Mouse (Mus musculus) heart, embryonic 16.5 days (tissue): ENCODE measurements around the gene Fam83d. TPM values are rescaled to one million over a fixed set of nuclear protein-coding genes. Genes with fewer than 3 reads are reported as not detected.

Experiments
- ATAC-seq: fragments of 200-750 bp; cut with Nextera tagmentation; replicated peaks from 2 replicates; pipeline ENCODE4 v1.8.0; 2017; ENCODE audit warnings: moderate number of reproducible peaks; ENCODE audit not compliant: insufficient read depth, low FRiP score; ENCODE audit errors: extremely low read depth
- H3K27ac ChIP-seq: fragments of 300-500 bp; sonication (generic); 2 replicates; pipeline ENCODE4 v1.5.1; 2014; ENCODE audit warnings: mild to moderate bottlenecking, low read length, control low read depth, moderate library complexity
- H3K27me3 ChIP-seq: fragments of 300-500 bp; sonication (generic); 2 replicates; pipeline ENCODE4 v1.6.1; 2014; ENCODE audit warnings: low read length, mixed read lengths; ENCODE audit not compliant: control insufficient read depth, insufficient read depth
- H3K36me3 ChIP-seq: fragments of 300-500 bp; sonication (generic); 2 replicates; pipeline ENCODE4 v1.6.1; 2014; ENCODE audit not compliant: control insufficient read depth, insufficient read depth
- H3K4me1 ChIP-seq: fragments of 300-500 bp; sonication (generic); 2 replicates; pipeline ENCODE4 v1.6.1; 2014; ENCODE audit warnings: low read length, mixed read lengths; ENCODE audit not compliant: control insufficient read depth, insufficient read depth
- H3K4me2 ChIP-seq: fragments of 300-500 bp; sonication (generic); 2 replicates; pipeline ENCODE4 v1.6.1; 2014; ENCODE audit warnings: low read depth, mild to moderate bottlenecking, control low read depth, low read length
- H3K4me3 ChIP-seq: fragments of 300-500 bp; sonication (generic); 2 replicates; pipeline ENCODE4 v1.5.1; 2014; ENCODE audit warnings: mild to moderate bottlenecking, control low read depth, low read length
- H3K9ac ChIP-seq: fragments of 300-500 bp; sonication (generic); 2 replicates; pipeline ENCODE4 v1.6.1; 2014; ENCODE audit warnings: low read length, control low read depth
- H3K9me3 ChIP-seq: fragments of 300-500 bp; sonication (generic); replicated peaks from 2 replicates; pipeline ENCODE4 v1.6.1; 2016; ENCODE audit warnings: low read length; ENCODE audit not compliant: control insufficient read depth
- WGBS: fragments of 180-500 bp; shearing (Covaris S2); extraction: QIAGEN DNeasy Blood & Tissue Kit; methylation state at CpG from one replicate; pipeline ENCODE4 v1.1.7; 2014; 5-methylcytosine and 5-hydroxymethylcytosine counted together
- polyA plus RNA-seq: library from polyadenylated mRNA; unstranded; fragments of >200 nt; fragmentation: Nextera tagmentation; extraction: Ambion mirVana; gene quantifications from 2 replicates; pipeline ENCODE4 v1.2.1, GENCODE M21; 2015

Fam83d gene
- 58.2 and 61.4 TPM in 2 replicates for polyA plus RNA-seq

- Histone ChIP-seq H3K36me3 (no peaks in the 10 kb centered on the region), H3K27me3 (no peaks in the 10 kb centered on the region), H3K27ac (peak within 1 kb of the TSS; percentile 82), H3K9me3 (no peaks in the 10 kb centered on the region), H3K4me3 (peak within 1 kb of the TSS; percentile 79), H3K9ac (peak within 1 kb of the TSS; percentile 82), H3K4me1 (peaks cover 44% of the 10 kb centered on the region), H3K4me2 (peak within 1 kb of the TSS; percentile 97)
- ATAC-seq, result peak; percentile 96
- WGBS, result under 1% methylated on average over 48 of the region's 48 CpGs
These were observed at the start of gene Fam83d for GRCm38 (mm10) chr2:158767742-158768339. Gene Fam83d, plus strand, starts transcription at chr2:158768093.

GRCm38 (mm10) chr2:158718816-158719549 is 48.9 kb upstream of the Fam83d start:
- 75% methylated on average over 12 of the region's 12 CpGs for WGBS
- Histone ChIP-seq H3K9me3 (no peaks in the 10 kb centered on the region), H3K4me1 (peaks cover 20% of the 10 kb centered on the region), H3K27ac (no peak overlapping the region), H3K36me3 (no peaks in the 10 kb centered on the region), H3K9ac (no peak overlapping the region), H3K4me3 (no peak overlapping the region), H3K4me2 (no peak overlapping the region), H3K27me3 (no peaks in the 10 kb centered on the region)
- 0 out of 2 replicates have a peak, but pooled peaks have one; percentile 18 for ATAC-seq

- no peak overlapping the region for H3K27ac ChIP-seq
- H3K4me1 ChIP-seq, result peaks cover 23% of the 10 kb centered on the region
- H3K36me3 ChIP-seq, result no peaks in the 10 kb centered on the region
- H3K9ac ChIP-seq, result no peak overlapping the region
- H3K4me2 ChIP-seq, result no peak overlapping the region
- no peaks in the 10 kb centered on the region for H3K9me3 ChIP-seq
- WGBS, result 71% methylated on average over 16 of the region's 16 CpGs
- no peak overlapping the region for H3K4me3 ChIP-seq
- H3K27me3 ChIP-seq, result no peaks in the 10 kb centered on the region
- no peak for ATAC-seq
These were observed 47.0 kb upstream of the Fam83d start for GRCm38 (mm10) chr2:158720715-158721370.

- H3K4me3 ChIP-seq, result no peak overlapping the region
- H3K27ac ChIP-seq, result no peak overlapping the region
- no peak overlapping the region for H3K9ac ChIP-seq
- no peaks in the 10 kb centered on the region for H3K36me3 ChIP-seq
- H3K9me3 ChIP-seq, result no peaks in the 10 kb centered on the region
- ATAC-seq, result no peak
- H3K4me1 ChIP-seq, result peaks cover 23% of the 10 kb centered on the region
- H3K27me3 ChIP-seq, result no peaks in the 10 kb centered on the region
- H3K4me2 ChIP-seq, result no peak overlapping the region
- 49% methylated on average over 3 of the region's 3 CpGs for WGBS
These were observed 46.4 kb upstream of the Fam83d start for GRCm38 (mm10) chr2:158721481-158721880.

GRCm38 (mm10) chr2:158722135-158722534 is 45.8 kb upstream of the Fam83d start:
- Histone ChIP-seq H3K4me1 (peaks cover 23% of the 10 kb centered on the region), H3K9me3 (no peaks in the 10 kb centered on the region), H3K27me3 (no peaks in the 10 kb centered on the region), H3K4me3 (no peak overlapping the region), H3K36me3 (no peaks in the 10 kb centered on the region), H3K27ac (peak overlapping the region; percentile 76), H3K9ac (no peak overlapping the region; the same call in 1 of the 2 replicates), H3K4me2 (no peak overlapping the region)
- 31% methylated on average over 4 of the region's 4 CpGs for WGBS
- ATAC-seq, result no peak

- no peak overlapping the region for H3K9ac ChIP-seq
- peak overlapping the region; percentile 30 for H3K4me2 ChIP-seq
- peak; percentile 52 for ATAC-seq
- no peaks in the 10 kb centered on the region for H3K36me3 ChIP-seq
- peaks cover 23% of the 10 kb centered on the region for H3K4me1 ChIP-seq
- peak overlapping the region; percentile 77 for H3K27ac ChIP-seq
- no peak overlapping the region for H3K4me3 ChIP-seq
- no peaks in the 10 kb centered on the region for H3K9me3 ChIP-seq
- H3K27me3 ChIP-seq, result no peaks in the 10 kb centered on the region
- WGBS, result 7% methylated on average over 6 of the region's 6 CpGs
These were observed 44.8 kb upstream of the Fam83d start for GRCm38 (mm10) chr2:158722991-158723551.

GRCm38 (mm10) chr2:158723806-158724205 is 44.1 kb upstream of the Fam83d start:
- no peaks in the 10 kb centered on the region for H3K27me3 ChIP-seq
- H3K9ac ChIP-seq, result no peak overlapping the region

GRCm38 (mm10) chr2:158726252-158726651 is 41.6 kb upstream of the Fam83d start:
- H3K9ac ChIP-seq, result no peak overlapping the region
- ATAC-seq, result no peak
- no peak overlapping the region for H3K4me3 ChIP-seq
- no peaks in the 10 kb centered on the region for H3K9me3 ChIP-seq
- 64% methylated on average over 6 of the region's 6 CpGs for whole genome bisulfite sequencing
- H3K4me1 ChIP-seq, result peaks cover 23% of the 10 kb centered on the region
- H3K36me3 ChIP-seq, result no peaks in the 10 kb centered on the region
- no peak overlapping the region for H3K4me2 ChIP-seq
- no peak overlapping the region for H3K27ac ChIP-seq
- no peaks in the 10 kb centered on the region for H3K27me3 ChIP-seq

More at GRCm38 (mm10) chr2:158723806-158724205, 44.1 kb upstream of the Fam83d start:
- Histone ChIP-seq H3K27ac (peak overlapping the region; percentile 77), H3K9me3 (no peaks in the 10 kb centered on the region), H3K4me1 (peaks cover 23% of the 10 kb centered on the region), H3K4me3 (no peak overlapping the region), H3K36me3 (no peaks in the 10 kb centered on the region), H3K4me2 (no peak overlapping the region; the same call in 1 of the 2 replicates)
- WGBS, result 7% methylated on average over 6 of the region's 6 CpGs
- 0 out of 2 replicates have a peak, but pooled peaks have one; percentile 30 for ATAC-seq
